Mouse (Mus musculus): ENCODE measurements around the gene Fam173a. TPM values are rescaled to one million over a fixed set of nuclear protein-coding genes. Genes with fewer than 3 reads are reported as not detected.

Gene Fam173a
- polyA plus RNA-seq (2015; fragmentation: Nextera tagmentation; extraction: Ambion mirVana): 105 and 109 TPM in 2 replicates

GRCm38 (mm10) chr17:25792615-25793014, at the start of gene Fam173a:
Gene Fam173a, minus strand, starts transcription at chr17:25792901.
- peaks cover 20% of the 10 kb centered on the region for H3K36me3 ChIP-seq
- H3K9ac ChIP-seq: peak within 1 kb of the TSS; percentile 82
- ATAC-seq (ENCODE audit: borderline replicate concordance, extremely low read depth, low FRiP score, low TSS enrichment): peak; percentile 82
- peak within 1 kb of the TSS; percentile 87 for H3K4me2 ChIP-seq
- H3K27ac ChIP-seq: peak within 1 kb of the TSS; percentile 99
- no peaks in the 10 kb centered on the region for H3K9me3 ChIP-seq
- peaks cover 57% of the 10 kb centered on the region for H3K4me1 ChIP-seq
- H3K27me3 ChIP-seq: no peaks in the 10 kb centered on the region
- WGBS: 2% methylated on average over 14 of the region's 14 CpGs
- peak within 1 kb of the TSS; percentile 88 for H3K4me3 ChIP-seq

- no peak within 1 kb of the TSS for H3K27ac ChIP-seq
- H3K4me3 ChIP-seq: no peak within 1 kb of the TSS
- H3K9ac ChIP-seq: no peak within 1 kb of the TSS
- 90% methylated on average over 22 of the region's 22 CpGs for WGBS
- H3K9me3 ChIP-seq: no peaks in the 10 kb centered on the region
- H3K36me3 ChIP-seq: peaks cover 40% of the 10 kb centered on the region
- ATAC-seq (ENCODE audit: borderline replicate concordance, extremely low read depth, low FRiP score, low TSS enrichment): no peak
- H3K27me3 ChIP-seq: no peaks in the 10 kb centered on the region
- H3K4me2 ChIP-seq: no peak within 1 kb of the TSS
- peaks cover 27% of the 10 kb centered on the region for H3K4me1 ChIP-seq
Measured at GRCm38 (mm10) chr17:25841117-25841880, 48.6 kb upstream of the Fam173a start, which contains the start of gene Gm20683. Gene Gm20683, minus strand, starts transcription at chr17:25841763.

GRCm38 (mm10) chr17:25840519-25840918, 47.8 kb upstream of the Fam173a start:
- Histone ChIP-seq H3K36me3 (peaks cover 40% of the 10 kb centered on the region), H3K9me3 (no peaks in the 10 kb centered on the region), H3K27ac (no peak overlapping the region), H3K4me2 (no peak overlapping the region), H3K9ac (no peak overlapping the region), H3K4me3 (no peak overlapping the region), H3K4me1 (peaks cover 34% of the 10 kb centered on the region), H3K27me3 (no peaks in the 10 kb centered on the region)
- WGBS: 96% methylated on average over 6 of the region's 6 CpGs
- ATAC-seq (ENCODE audit: borderline replicate concordance, extremely low read depth, low FRiP score, low TSS enrichment): no peak

GRCm38 (mm10) chr17:25839455-25840235, 46.9 kb upstream of the Fam173a start:
- H3K9me3 ChIP-seq: no peaks in the 10 kb centered on the region
- no peaks in the 10 kb centered on the region for H3K27me3 ChIP-seq
- no peak overlapping the region for H3K27ac ChIP-seq
- H3K4me2 ChIP-seq: no peak overlapping the region
- no peak overlapping the region for H3K4me3 ChIP-seq
- no peak overlapping the region for H3K9ac ChIP-seq
- ATAC-seq (ENCODE audit: borderline replicate concordance, extremely low read depth, low FRiP score, low TSS enrichment): no peak
- H3K4me1 ChIP-seq: peaks cover 40% of the 10 kb centered on the region
- H3K36me3 ChIP-seq: peaks cover 40% of the 10 kb centered on the region
- 81% methylated on average over 14 of the region's 14 CpGs for WGBS

- H3K4me2 ChIP-seq: no peak overlapping the region
- 77% methylated on average over 4 of the region's 4 CpGs for WGBS
- H3K9ac ChIP-seq: no peak overlapping the region
- H3K9me3 ChIP-seq: no peaks in the 10 kb centered on the region
- peaks cover 46% of the 10 kb centered on the region for H3K4me1 ChIP-seq
- H3K27ac ChIP-seq: no peak overlapping the region
- H3K4me3 ChIP-seq: no peak overlapping the region
- ATAC-seq (ENCODE audit: borderline replicate concordance, extremely low read depth, low FRiP score, low TSS enrichment): no peak
- no peaks in the 10 kb centered on the region for H3K27me3 ChIP-seq
- H3K36me3 ChIP-seq: peaks cover 40% of the 10 kb centered on the region
Measured at GRCm38 (mm10) chr17:25838904-25839303, 46.2 kb upstream of the Fam173a start.

GRCm38 (mm10) chr17:25837533-25837932, 44.8 kb upstream of the Fam173a start:
- ATAC-seq (ENCODE audit: borderline replicate concordance, extremely low read depth, low FRiP score, low TSS enrichment): no peak
- Histone ChIP-seq H3K36me3 (peaks cover 39% of the 10 kb centered on the region), H3K4me2 (peak overlapping the region; percentile 76), H3K9me3 (no peaks in the 10 kb centered on the region), H3K27me3 (no peaks in the 10 kb centered on the region), H3K4me1 (peaks cover 39% of the 10 kb centered on the region), H3K9ac (no peak overlapping the region), H3K27ac (no peak overlapping the region), H3K4me3 (peak overlapping the region; percentile 31; the same call in 1 of the 2 replicates)
- WGBS: 41% methylated on average over 3 of the region's 3 CpGs

- WGBS: under 1% methylated on average over 29 of the region's 29 CpGs
- peak within 1 kb of the TSS; percentile 31 for H3K4me3 ChIP-seq
- H3K27ac ChIP-seq: 0 out of 2 replicates have a peak within 1 kb of the TSS, but pooled peaks have one; percentile 21
- peak within 1 kb of the TSS; percentile 76 for H3K4me2 ChIP-seq
- peaks cover 34% of the 10 kb centered on the region for H3K36me3 ChIP-seq
- no peaks in the 10 kb centered on the region for H3K9me3 ChIP-seq
- H3K4me1 ChIP-seq: peaks cover 40% of the 10 kb centered on the region
- peak within 1 kb of the TSS; percentile 49 for H3K9ac ChIP-seq
- ATAC-seq (ENCODE audit: borderline replicate concordance, extremely low read depth, low FRiP score, low TSS enrichment): no peak
- no peaks in the 10 kb centered on the region for H3K27me3 ChIP-seq
Measured at GRCm38 (mm10) chr17:25837076-25837410, 44.3 kb upstream of the Fam173a start, which contains the start of gene Rhbdl1. Gene Rhbdl1, minus strand, starts transcription at chr17:25837295.

GRCm38 (mm10) chr17:25836397-25837075, 43.8 kb upstream of the Fam173a start:
- Histone ChIP-seq H3K27ac (0 out of 2 replicates have a peak overlapping the region, but pooled peaks have one; percentile 21), H3K4me2 (peak overlapping the region; percentile 76), H3K4me1 (peaks cover 45% of the 10 kb centered on the region), H3K36me3 (peaks cover 32% of the 10 kb centered on the region), H3K9me3 (no peaks in the 10 kb centered on the region), H3K27me3 (no peaks in the 10 kb centered on the region), H3K9ac (peak overlapping the region; percentile 49), H3K4me3 (peak overlapping the region; percentile 31)
- no peak for ATAC-seq (ENCODE audit: borderline replicate concordance, extremely low read depth, low FRiP score, low TSS enrichment)
- WGBS: 25% methylated on average over 19 of the region's 23 CpGs

- peaks cover 52% of the 10 kb centered on the region for H3K4me1 ChIP-seq
- H3K36me3 ChIP-seq: peaks cover 32% of the 10 kb centered on the region
- H3K4me3 ChIP-seq: no peak overlapping the region
- no peaks in the 10 kb centered on the region for H3K27me3 ChIP-seq
- no peak overlapping the region; the same call in 1 of the 2 replicates for H3K4me2 ChIP-seq
- WGBS: 89% methylated on average over 16 of the region's 16 CpGs
- H3K9me3 ChIP-seq: no peaks in the 10 kb centered on the region
- no peak overlapping the region for H3K27ac ChIP-seq
- H3K9ac ChIP-seq: no peak overlapping the region
- no peak for ATAC-seq (ENCODE audit: borderline replicate concordance, extremely low read depth, low FRiP score, low TSS enrichment)
Measured at GRCm38 (mm10) chr17:25835816-25836215, 43.1 kb upstream of the Fam173a start.

- Histone ChIP-seq H3K36me3 (peaks cover 32% of the 10 kb centered on the region), H3K9ac (no peak overlapping the region), H3K27me3 (no peaks in the 10 kb centered on the region), H3K9me3 (no peaks in the 10 kb centered on the region), H3K4me2 (peak overlapping the region; percentile 88; the same call in 1 of the 2 replicates), H3K4me3 (peak overlapping the region; percentile 82; the same call in 1 of the 2 replicates), H3K4me1 (peaks cover 57% of the 10 kb centered on the region), H3K27ac (no peak overlapping the region)
- no peak for ATAC-seq (ENCODE audit: borderline replicate concordance, extremely low read depth, low FRiP score, low TSS enrichment)
- 98% methylated on average over 7 of the region's 7 CpGs for WGBS
Measured at GRCm38 (mm10) chr17:25835301-25835700, 42.6 kb upstream of the Fam173a start.

- 81% methylated on average over 12 of the region's 12 CpGs for WGBS
Measured at GRCm38 (mm10) chr17:25834595-25835222, 42.0 kb upstream of the Fam173a start.

More at GRCm38 (mm10) chr17:25834595-25835222, 42.0 kb upstream of the Fam173a start:
- Histone ChIP-seq H3K4me3 (peak overlapping the region; percentile 82), H3K9me3 (no peaks in the 10 kb centered on the region), H3K27ac (0 out of 2 replicates have a peak overlapping the region, but pooled peaks have one; percentile 98), H3K9ac (peak overlapping the region; percentile 73), H3K4me1 (peaks cover 63% of the 10 kb centered on the region), H3K27me3 (no peaks in the 10 kb centered on the region), H3K4me2 (peak overlapping the region; percentile 88), H3K36me3 (peaks cover 31% of the 10 kb centered on the region)
- no peak for ATAC-seq (ENCODE audit: borderline replicate concordance, extremely low read depth, low FRiP score, low TSS enrichment)

All from lung, embryonic 15.5 days (tissue).